Comparison of ENCODE assay signal across 11 mouse cellular contexts in genomic region chr16:21274012-21274528, GRCm38 (mm10).
DNase-seq lines count a peak whose midpoint lies in the region; ATAC-seq lines count a peak whose summit lies in the region.
"Had no signal": no experiment of that assay in that cellular context is flagged by ENCODE, and none has a peak within 500 bp of the region (broad histone marks: within the 10 kb centered on the region; RNA-seq: fewer than 3 reads in every experiment).

No protein-coding gene starts in this region.

- DNase-seq in heart, postnatal 14 days = no peak
- peak; percentile 69 for DNase-seq in forebrain, embryonic 10.5 days (ENCODE audit: extremely low spot score, low spot score)
- DNase-seq in left cerebral cortex, adult 9 months (ENCODE audit: low spot score in 2 of 2) = no peak
- no peak for DNase-seq in left cerebral cortex, postnatal 25 days (ENCODE audit: low spot score in 2 of 2)
- no peak for DNase-seq in frontal cortex, postnatal 14 days (ENCODE audit: low spot score in 2 of 2)
- DNase-seq: heart, adult 11 months; liver, postnatal 0 days; right cerebral cortex, postnatal 25 days had no signal

- intact Hi-C loops in heart, postnatal 14 days (cut with DNase I) = no loop called here
- intact Hi-C loops in left cerebral cortex, postnatal 25 days (cut with DNase I) = loop anchor here (5.0 kb wide), 2 partner anchors 78 to 98 kb away; no protein-coding TSS in a partner anchor

- no peak overlapping the region for H3K4me3 ChIP-seq in heart, embryonic 15.5 days
- H3K4me3 ChIP-seq in forebrain, embryonic 10.5 days = peak overlapping the region; percentile 19; the same call in 1 of the 2 replicates
- H3K4me3 ChIP-seq in kidney, embryonic 15.5 days (replicated peaks) = no peak overlapping the region
- H3K4me3 ChIP-seq in neural tube, embryonic 13.5 days = no peak overlapping the region

- H3K27me3 ChIP-seq in heart, embryonic 15.5 days = no peaks in the 10 kb centered on the region
- peaks cover 15% of the 10 kb centered on the region for H3K27me3 ChIP-seq in forebrain, embryonic 10.5 days (ENCODE audit: poor library complexity, severe bottlenecking)
- H3K27me3 ChIP-seq in kidney, embryonic 15.5 days = 0 out of 2 replicates have a peak, but pooled peaks cover 14% of the 10 kb centered on the region
- H3K27me3 ChIP-seq in neural tube, embryonic 13.5 days = no peaks in the 10 kb centered on the region

- no peak overlapping the region for H3K9ac ChIP-seq in heart, embryonic 15.5 days
- no peak overlapping the region for H3K9ac ChIP-seq in kidney, embryonic 15.5 days
- 0 out of 2 replicates have a peak overlapping the region, but pooled peaks have one; percentile 3 for H3K9ac ChIP-seq in neural tube, embryonic 13.5 days
- H3K9ac ChIP-seq: liver, postnatal 0 days had no signal

- peak overlapping the region; percentile 48; the same call in 1 of the 2 replicates for H3K27ac ChIP-seq in heart, embryonic 15.5 days
- H3K27ac ChIP-seq in forebrain, embryonic 10.5 days = peak overlapping the region; percentile 81
- peak overlapping the region; percentile 63 for H3K27ac ChIP-seq in kidney, embryonic 15.5 days
- peak overlapping the region; percentile 79 for H3K27ac ChIP-seq in neural tube, embryonic 13.5 days (replicated peaks)

- H3K9me3 ChIP-seq in heart, embryonic 15.5 days (replicated peaks) = no peaks in the 10 kb centered on the region
- H3K9me3 ChIP-seq in forebrain, embryonic 10.5 days = peaks cover 16% of the 10 kb centered on the region; the same call in 1 of the 2 replicates
- H3K9me3 ChIP-seq in kidney, embryonic 15.5 days (replicated peaks) = no peaks in the 10 kb centered on the region
- no peaks in the 10 kb centered on the region for H3K9me3 ChIP-seq in neural tube, embryonic 13.5 days

- no peak for ATAC-seq in heart, embryonic 15.5 days (replicated peaks; ENCODE audit: insufficient number of reproducible peaks, insufficient read depth, low FRiP score, low read depth)
- ATAC-seq in kidney, embryonic 15.5 days (replicated peaks; ENCODE audit: low FRiP score) = peak; percentile 59
- peak; percentile 79 for ATAC-seq in neural tube, embryonic 13.5 days (ENCODE audit: low read depth)
- ATAC-seq: liver, postnatal 0 days had no signal

- WGBS in heart, embryonic 15.5 days = 13% methylated on average over 2 of the region's 2 CpGs
- WGBS in forebrain, embryonic 10.5 days = 11% methylated on average over 2 of the region's 2 CpGs
- WGBS in kidney, embryonic 15.5 days = 7% methylated on average over 2 of the region's 2 CpGs
- WGBS in neural tube, embryonic 13.5 days = 0% methylated on average over 2 of the region's 2 CpGs

- no peaks in the 10 kb centered on the region for H3K36me3 ChIP-seq in heart, embryonic 15.5 days
- no peaks in the 10 kb centered on the region for H3K36me3 ChIP-seq in forebrain, embryonic 10.5 days (replicated peaks)
- no peaks in the 10 kb centered on the region for H3K36me3 ChIP-seq in kidney, embryonic 15.5 days
- H3K36me3 ChIP-seq in neural tube, embryonic 13.5 days = no peaks in the 10 kb centered on the region

- no peak overlapping the region for H3K4me2 ChIP-seq in heart, embryonic 15.5 days
- H3K4me2 ChIP-seq in kidney, embryonic 15.5 days = no peak overlapping the region
- H3K4me2 ChIP-seq in neural tube, embryonic 13.5 days = no peak overlapping the region

- peaks cover 42% of the 10 kb centered on the region for H3K4me1 ChIP-seq in heart, embryonic 15.5 days (replicated peaks)
- peaks cover 51% of the 10 kb centered on the region for H3K4me1 ChIP-seq in forebrain, embryonic 10.5 days
- H3K4me1 ChIP-seq in kidney, embryonic 15.5 days = peaks cover 50% of the 10 kb centered on the region
- H3K4me1 ChIP-seq in neural tube, embryonic 13.5 days (replicated peaks) = peaks cover 44% of the 10 kb centered on the region
